Mouse (Mus musculus): Measurements from ENCODE around the gene Zbtb39. TPM values are rescaled to one million over a fixed set of nuclear protein-coding genes. Genes with fewer than 3 reads are reported as not detected.
A peak's percentile ranks its signal among the peaks of the same experiment; 100 is the strongest.
"Not testable (repeated sequence)": the region's sequence is repeated elsewhere in the genome, so short reads cannot be mapped to it uniquely, and the experiment has no call there.

Gene Zbtb39
- total and polyA plus RNA-seq, 2 experiments, result 4.1 to 5.9 TPM

- H3K4me1 ChIP-seq (ENCODE audit: control insufficient read depth, insufficient read depth, low read length), result peaks cover 7% of the 10 kb centered on the region
- no peak overlapping the region for H3K9ac ChIP-seq (ENCODE audit: low read depth, low read length)
- no peaks in the 10 kb centered on the region for H3K36me3 ChIP-seq (ENCODE audit: control insufficient read depth, insufficient read depth, low read length)
- TF ChIP-seq CTCF (IDR thresholded peaks at IDR 0.05; ENCODE audit: low read depth, low read length), result no peak
- TF ChIP-seq POLR2A (IDR thresholded peaks at IDR 0.05; ENCODE audit: extremely low read depth, insufficient read depth, low read length), result no peak
- no peaks in the 10 kb centered on the region for H3K27me3 ChIP-seq (ENCODE audit: control insufficient read depth, insufficient read depth, low read length)
- WGBS, result 88% methylated on average over 1 of the region's 1 CpGs
- H3K4me3 ChIP-seq (ENCODE audit: insufficient read depth, low read depth, low read length), result no peak overlapping the region
- no peak for DNase-seq (ENCODE audit: extremely low read depth, low read depth, low spot score)
- H3K27ac ChIP-seq (replicated peaks; ENCODE audit: insufficient read depth, low read depth, low read length), result no peak overlapping the region
- H3K79me2 ChIP-seq (ENCODE audit: control insufficient read depth, insufficient read depth, low read length), result no peaks in the 10 kb centered on the region
These were observed 27.2 kb downstream of the Zbtb39 start for GRCm38 (mm10) chr10:127766564-127766963.

- Histone ChIP-seq H3K4me1 (ENCODE audit: control insufficient read depth, insufficient read depth, low read length) (peaks cover 16% of the 10 kb centered on the region), H3K27ac (replicated peaks; ENCODE audit: insufficient read depth, low read depth, low read length) (peak within 1 kb of the TSS; percentile 75), H3K9ac (ENCODE audit: low read depth, low read length) (peak within 1 kb of the TSS; percentile 38), H3K79me2 (ENCODE audit: control insufficient read depth, insufficient read depth, low read length) (no peaks in the 10 kb centered on the region), H3K4me3 (ENCODE audit: insufficient read depth, low read depth, low read length) (peak within 1 kb of the TSS; percentile 31; the same call in 1 of the 2 replicates), H3K27me3 (ENCODE audit: control insufficient read depth, insufficient read depth, low read length) (no peaks in the 10 kb centered on the region), H3K36me3 (ENCODE audit: control insufficient read depth, insufficient read depth, low read length) (no peaks in the 10 kb centered on the region)
- TF ChIP-seq POLR2A (IDR thresholded peaks at IDR 0.05; ENCODE audit: extremely low read depth, insufficient read depth, low read length) (no peak), CTCF (IDR thresholded peaks at IDR 0.05; ENCODE audit: low read depth, low read length) (no peak)
- 14% methylated on average over 2 of the region's 2 CpGs for WGBS
- DNase-seq (ENCODE audit: extremely low read depth, low read depth, low spot score), result peak; percentile 99
These were observed 36.7 kb downstream of the Zbtb39 start, which contains the start of gene Rdh9 for GRCm38 (mm10) chr10:127776011-127776410. Gene Rdh9, plus strand, starts transcription at chr10:127776386.

GRCm38 (mm10) chr10:127782321-127782720, 43.0 kb downstream of the Zbtb39 start:
- not testable (repeated sequence) for DNase-seq (ENCODE audit: extremely low read depth, low read depth, low spot score); H3K4me3 ChIP-seq (ENCODE audit: insufficient read depth, low read depth, low read length); H3K79me2 ChIP-seq (ENCODE audit: control insufficient read depth, insufficient read depth, low read length); H3K9ac ChIP-seq (ENCODE audit: low read depth, low read length); H3K36me3 ChIP-seq (ENCODE audit: control insufficient read depth, insufficient read depth, low read length); H3K27ac ChIP-seq (replicated peaks; ENCODE audit: insufficient read depth, low read depth, low read length); H3K4me1 ChIP-seq (ENCODE audit: control insufficient read depth, insufficient read depth, low read length); H3K27me3 ChIP-seq (ENCODE audit: control insufficient read depth, insufficient read depth, low read length)
- 98% methylated on average over 17 of the region's 17 CpGs for WGBS

GRCm38 (mm10) chr10:127785411-127785810, 46.1 kb downstream of the Zbtb39 start:
- 98% methylated on average over 1 of the region's 1 CpGs for WGBS
- not testable (repeated sequence) for H3K79me2 ChIP-seq (ENCODE audit: control insufficient read depth, insufficient read depth, low read length); H3K36me3 ChIP-seq (ENCODE audit: control insufficient read depth, insufficient read depth, low read length); H3K27me3 ChIP-seq (ENCODE audit: control insufficient read depth, insufficient read depth, low read length); H3K27ac ChIP-seq (replicated peaks; ENCODE audit: insufficient read depth, low read depth, low read length); DNase-seq (ENCODE audit: extremely low read depth, low read depth, low spot score); H3K4me1 ChIP-seq (ENCODE audit: control insufficient read depth, insufficient read depth, low read length); H3K4me3 ChIP-seq (ENCODE audit: insufficient read depth, low read depth, low read length); H3K9ac ChIP-seq (ENCODE audit: low read depth, low read length)

Other genes with a start within 250 kb of the Zbtb39 start
- gene Stac3, start 237.9 kb upstream of the Zbtb39 start, total RNA-seq (2014; rRNA removed), result 0.20 and 0.37 TPM in 2 replicates
- 0.42 and 0.49 TPM in 2 replicates for gene Stac3, start 237.9 kb upstream of the Zbtb39 start, polyA plus RNA-seq (2012; rRNA removed)
- 0.09 and 0.40 TPM in 2 replicates for gene Ndufa4l2, start 224.6 kb upstream of the Zbtb39 start, total RNA-seq (2014; rRNA removed)
- gene Ndufa4l2, start 224.6 kb upstream of the Zbtb39 start, polyA plus RNA-seq (2012; rRNA removed), result 4.0 and 4.4 TPM in 2 replicates
- gene Shmt2, start 217.1 kb upstream of the Zbtb39 start, total RNA-seq (2014; rRNA removed), result 130 and 154 TPM in 2 replicates
- gene Shmt2, start 217.1 kb upstream of the Zbtb39 start, polyA plus RNA-seq (2012; rRNA removed), result 309 and 324 TPM in 2 replicates
- gene Nxph4, start 205.0 kb upstream of the Zbtb39 start, total RNA-seq (2014; rRNA removed), result not detected in 2 replicates
- gene Nxph4, start 205.0 kb upstream of the Zbtb39 start, polyA plus RNA-seq (2012; rRNA removed), result 0.05 TPM in 1 of 2 replicates, not detected in the other
- 193 and 278 TPM in 2 replicates for gene Lrp1, start 118.4 kb upstream of the Zbtb39 start, total RNA-seq (2014; rRNA removed)
- 354 and 373 TPM in 2 replicates for gene Lrp1, start 118.4 kb upstream of the Zbtb39 start, polyA plus RNA-seq (2012; rRNA removed)
- gene Stat6, start 96.6 kb upstream of the Zbtb39 start, total RNA-seq (2014; rRNA removed), result 27.7 and 29.1 TPM in 2 replicates
- 29.4 and 44.7 TPM in 2 replicates for gene Stat6, start 96.6 kb upstream of the Zbtb39 start, polyA plus RNA-seq (2012; rRNA removed)
- gene Nemp1, start 72.6 kb upstream of the Zbtb39 start, total RNA-seq (2014; rRNA removed), result 5.5 and 6.3 TPM in 2 replicates
- gene Nemp1, start 72.6 kb upstream of the Zbtb39 start, polyA plus RNA-seq (2012; rRNA removed), result 2.0 and 2.7 TPM in 2 replicates
- gene Nab2, start 71.0 kb upstream of the Zbtb39 start, total RNA-seq (2014; rRNA removed), result 8.9 and 13.4 TPM in 2 replicates
- 16.0 and 16.6 TPM in 2 replicates for gene Nab2, start 71.0 kb upstream of the Zbtb39 start, polyA plus RNA-seq (2012; rRNA removed)
- gene Myo1a, start 34.4 kb upstream of the Zbtb39 start, total RNA-seq (2014; rRNA removed), result 0.18 TPM in 1 of 2 replicates, not detected in the other
- gene Myo1a, start 34.4 kb upstream of the Zbtb39 start, polyA plus RNA-seq (2012; rRNA removed), result 0.02 TPM in 1 of 2 replicates, not detected in the other
- not detected in 2 replicates for gene Tac2, start 15.1 kb upstream of the Zbtb39 start, total RNA-seq (2014; rRNA removed)
- gene Tac2, start 15.1 kb upstream of the Zbtb39 start, polyA plus RNA-seq (2012; rRNA removed), result not detected in 2 replicates
- gene Gpr182, start 12.2 kb downstream of the Zbtb39 start, total RNA-seq (2014; rRNA removed), result 4.8 and 8.8 TPM in 2 replicates
- 18.4 and 26.2 TPM in 2 replicates for gene Gpr182, start 12.2 kb downstream of the Zbtb39 start, polyA plus RNA-seq (2012; rRNA removed)
- 0.18 and 0.27 TPM in 2 replicates for gene Rdh1, start 20.2 kb downstream of the Zbtb39 start, total RNA-seq (2014; rRNA removed)
- gene Rdh1, start 20.2 kb downstream of the Zbtb39 start, polyA plus RNA-seq (2012; rRNA removed), result 0.20 TPM in 2 replicates
- not detected in 2 replicates for gene Rdh16f1, start 20.2 kb downstream of the Zbtb39 start, total RNA-seq (2014; rRNA removed)
- gene Rdh16f1, start 20.2 kb downstream of the Zbtb39 start, polyA plus RNA-seq (2012; rRNA removed), result not detected in 2 replicates
- 75.6 and 121 TPM in 2 replicates for gene Rdh9, start 36.8 kb downstream of the Zbtb39 start, total RNA-seq (2014; rRNA removed)
- 54.4 and 60.2 TPM in 2 replicates for gene Rdh9, start 36.8 kb downstream of the Zbtb39 start, polyA plus RNA-seq (2012; rRNA removed)
- 74.0 and 111 TPM in 2 replicates for gene Rdh16, start 61.6 kb downstream of the Zbtb39 start, total RNA-seq (2014; rRNA removed)
- 43.8 and 55.8 TPM in 2 replicates for gene Rdh16, start 61.6 kb downstream of the Zbtb39 start, polyA plus RNA-seq (2012; rRNA removed)
- not detected in 2 replicates for gene Rdh19, start 110.4 kb downstream of the Zbtb39 start, total RNA-seq (2014; rRNA removed)
- gene Rdh19, start 110.4 kb downstream of the Zbtb39 start, polyA plus RNA-seq (2012; rRNA removed), result 0.05 TPM in 1 of 2 replicates, not detected in the other
- gene Rdh16f2, start 126.9 kb downstream of the Zbtb39 start, total RNA-seq (2014; rRNA removed), result 282 and 329 TPM in 2 replicates
- 281 and 297 TPM in 2 replicates for gene Rdh16f2, start 126.9 kb downstream of the Zbtb39 start, polyA plus RNA-seq (2012; rRNA removed)
- gene Rdh7, start 149.3 kb downstream of the Zbtb39 start, total RNA-seq (2014; rRNA removed), result 1,124 and 1,219 TPM in 2 replicates
- gene Rdh7, start 149.3 kb downstream of the Zbtb39 start, polyA plus RNA-seq (2012; rRNA removed), result 1,436 and 1,472 TPM in 2 replicates
- gene Sdr9c7, start 159.0 kb downstream of the Zbtb39 start, total RNA-seq (2014; rRNA removed), result 25.6 and 26.9 TPM in 2 replicates
- gene Sdr9c7, start 159.0 kb downstream of the Zbtb39 start, polyA plus RNA-seq (2012; rRNA removed), result 20.4 and 36.7 TPM in 2 replicates

Data from liver, adult 2 months (tissue).